Mouse (Mus musculus) kidney, adult 9 months (tissue): ENCODE measurements around the gene Ssu72.
"Not testable (repeated sequence)": the region's sequence is repeated elsewhere in the genome, so short reads cannot be mapped to it uniquely, and the experiment has no call there.

Experiments used
- DNase-seq: peaks from one replicate; pipeline ENCODE4 v3.0.0; 2022

The Ssu72 gene

DNA sequence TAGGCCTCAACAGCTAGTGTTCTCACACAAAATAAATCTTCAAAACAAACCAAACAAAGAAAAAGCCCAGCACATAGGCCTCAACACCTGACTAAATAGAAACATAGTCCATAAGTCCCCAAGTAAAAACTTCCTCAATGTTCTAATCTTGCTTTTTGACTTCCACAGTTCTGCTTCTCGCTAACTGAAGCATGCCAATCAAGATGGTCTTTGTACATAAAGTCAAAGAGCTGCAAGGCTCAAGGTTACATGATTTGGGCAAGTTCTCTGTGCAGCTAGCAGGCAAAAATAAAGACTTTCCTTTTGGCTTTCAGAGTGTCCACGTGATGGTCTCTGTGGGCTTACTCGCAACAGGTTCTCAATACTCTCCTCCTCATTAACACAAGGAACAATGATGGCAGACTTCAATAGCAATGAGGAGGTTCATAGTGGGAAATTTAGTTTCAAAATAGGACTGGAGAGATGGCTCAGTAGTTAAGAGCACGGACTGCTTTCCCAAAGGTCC is 1.1 kb upstream of the Ssu72 start:
- DNase-seq = no peak

DNA sequence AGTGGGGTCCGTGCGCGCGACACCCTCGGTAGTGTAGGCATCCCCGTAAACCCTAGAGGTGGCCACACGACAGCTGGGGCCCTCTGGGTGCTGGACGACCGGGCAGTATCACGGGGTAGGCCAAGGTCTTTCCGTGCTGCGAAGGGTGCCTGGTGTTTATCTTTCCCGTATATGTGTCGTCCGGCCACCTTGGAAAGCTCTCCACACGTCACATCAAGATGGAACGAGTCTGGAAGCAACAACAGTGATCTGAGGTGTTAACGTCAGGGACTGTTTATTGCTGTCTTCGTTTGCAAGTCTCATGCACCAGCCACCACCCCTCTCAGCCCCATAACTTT is 961 bp downstream of the Ssu72 start:
- DNase-seq = no peak

DNA sequence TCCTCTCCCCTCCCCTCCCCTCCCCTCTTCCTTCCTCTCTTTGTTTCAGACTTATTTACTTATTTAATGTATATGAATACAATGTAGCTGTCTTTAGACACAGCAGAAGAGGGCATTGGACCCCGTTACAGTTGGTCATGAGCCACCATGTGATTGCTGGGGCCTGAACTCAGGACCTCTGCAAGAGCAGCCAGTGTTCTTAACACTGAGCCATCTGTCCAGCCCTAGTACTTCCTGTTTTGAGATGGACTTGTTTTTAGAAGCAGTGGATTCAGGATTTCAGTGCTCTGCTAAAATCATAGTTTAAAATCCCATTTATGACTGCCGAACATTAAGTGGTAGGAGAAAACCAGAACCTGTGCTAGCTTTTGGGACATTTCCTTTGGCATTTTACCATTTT is 4.0 kb downstream of the Ssu72 start:
- no peak for DNase-seq

DNA sequence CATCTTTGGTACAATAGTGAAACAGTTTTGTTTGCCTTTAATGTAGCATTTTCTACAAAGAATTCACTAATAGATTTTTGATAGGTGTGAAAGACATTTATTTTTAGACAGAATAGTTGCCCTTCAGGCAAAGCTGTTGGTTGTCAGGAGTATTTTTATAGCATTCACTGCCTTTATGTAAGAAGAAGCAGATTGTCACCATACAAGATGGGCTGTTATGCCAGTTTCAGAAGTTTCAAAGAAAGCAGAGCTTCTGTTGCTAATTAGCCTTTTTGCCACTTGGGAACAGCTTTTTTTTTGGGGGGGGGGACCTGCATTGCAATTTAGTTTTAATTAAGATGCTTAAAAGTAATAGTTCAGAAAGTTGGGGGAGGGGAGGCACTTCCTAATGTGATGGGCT is 4.4 kb downstream of the Ssu72 start:
- DNase-seq = no peak

DNA sequence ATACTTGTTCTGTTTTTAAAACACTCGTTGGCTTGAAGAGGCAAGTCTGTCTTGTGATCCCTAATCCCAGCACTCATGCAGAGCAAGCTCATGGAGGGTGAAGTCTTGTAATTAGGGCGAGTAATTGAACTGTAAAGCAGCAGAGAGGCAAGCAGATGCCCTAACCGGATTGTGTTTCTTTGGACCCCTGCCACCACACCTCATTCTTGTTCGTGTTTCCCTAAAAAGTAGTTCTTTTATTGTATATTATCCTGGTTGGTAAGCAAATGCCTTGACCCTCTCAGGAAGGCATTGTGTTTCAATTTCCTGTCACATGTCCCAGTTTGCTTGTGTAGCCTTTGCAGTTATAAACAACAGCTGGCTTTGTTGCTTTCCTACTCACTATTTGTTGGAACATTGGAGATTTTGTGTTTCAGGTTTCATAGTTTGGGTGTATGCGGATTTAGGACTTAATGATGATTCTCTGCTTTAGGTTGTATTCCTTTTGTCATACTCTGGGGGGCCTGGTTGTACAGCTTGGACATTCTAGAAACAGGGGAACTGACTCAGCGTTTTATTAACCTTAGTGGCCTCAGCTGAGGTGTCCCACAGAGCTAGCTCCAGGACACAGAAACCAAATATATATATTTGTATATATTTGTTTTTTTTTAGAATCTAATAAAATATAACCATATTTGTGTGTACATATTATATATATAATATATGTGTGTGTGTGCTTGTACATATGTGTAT is 6.1 kb downstream of the Ssu72 start:
- no peak for DNase-seq

DNA sequence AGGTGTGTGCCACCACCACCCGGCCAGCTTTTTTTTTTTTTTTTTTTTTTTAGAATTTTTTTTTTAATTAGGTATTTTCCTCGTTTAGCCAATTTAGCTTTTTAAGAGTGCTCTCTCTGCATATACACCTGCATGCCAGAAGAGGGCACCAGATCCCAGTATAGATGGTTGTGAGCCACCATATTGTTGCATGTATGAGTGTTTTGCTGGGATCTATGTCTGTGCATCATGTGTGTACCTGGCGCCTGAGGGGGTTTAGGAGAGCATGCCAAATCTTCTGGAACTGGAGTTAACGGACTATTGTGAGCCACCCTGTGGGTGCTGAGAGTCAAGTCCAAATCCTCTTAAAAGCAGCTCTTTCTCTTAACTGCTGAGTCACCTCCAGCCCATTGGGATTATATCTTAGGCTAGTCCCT is 17.1 kb downstream of the Ssu72 start:
- DNase-seq = peak; percentile 53

DNA sequence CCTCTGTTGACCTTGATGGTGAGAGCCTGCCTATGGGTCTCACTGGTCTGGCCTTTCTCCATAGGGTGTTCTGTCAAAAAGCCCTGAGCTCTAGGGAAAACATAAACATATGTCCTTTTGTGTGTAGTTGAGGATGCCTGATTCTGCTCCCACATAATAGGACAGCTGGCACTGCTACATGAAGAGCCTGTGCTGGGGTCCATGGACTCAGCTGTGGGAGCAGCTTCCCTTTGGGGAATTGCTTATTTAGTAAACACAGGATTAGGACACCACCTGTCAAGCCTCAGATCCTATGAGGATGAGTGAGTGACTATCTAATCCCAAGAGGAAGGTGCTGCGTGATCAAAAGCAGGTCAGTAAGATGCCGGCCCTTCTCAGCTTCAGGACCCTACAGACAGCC is 23.4 kb downstream of the Ssu72 start:
- DNase-seq = no peak

DNA sequence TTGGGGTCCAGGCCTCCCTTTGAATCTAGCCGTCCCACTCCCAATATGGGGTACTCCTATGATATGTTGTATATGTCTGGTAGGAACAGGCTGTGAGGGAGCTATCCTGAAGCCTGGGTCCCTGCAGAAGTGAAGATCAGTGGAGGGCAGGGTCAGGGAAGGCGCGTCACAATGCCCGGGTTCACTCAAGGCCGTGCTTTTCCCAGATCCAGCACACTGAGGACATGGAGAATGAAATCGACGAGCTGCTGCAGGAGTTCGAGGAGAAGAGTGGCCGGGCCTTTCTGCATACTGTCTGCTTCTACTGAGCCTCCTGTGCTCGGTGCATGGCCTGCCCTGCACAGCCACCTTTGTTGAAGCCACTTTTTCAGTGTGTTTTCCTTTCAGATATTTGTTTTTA is 28.7 kb downstream of the Ssu72 start:
- DNase-seq = no peak

DNA sequence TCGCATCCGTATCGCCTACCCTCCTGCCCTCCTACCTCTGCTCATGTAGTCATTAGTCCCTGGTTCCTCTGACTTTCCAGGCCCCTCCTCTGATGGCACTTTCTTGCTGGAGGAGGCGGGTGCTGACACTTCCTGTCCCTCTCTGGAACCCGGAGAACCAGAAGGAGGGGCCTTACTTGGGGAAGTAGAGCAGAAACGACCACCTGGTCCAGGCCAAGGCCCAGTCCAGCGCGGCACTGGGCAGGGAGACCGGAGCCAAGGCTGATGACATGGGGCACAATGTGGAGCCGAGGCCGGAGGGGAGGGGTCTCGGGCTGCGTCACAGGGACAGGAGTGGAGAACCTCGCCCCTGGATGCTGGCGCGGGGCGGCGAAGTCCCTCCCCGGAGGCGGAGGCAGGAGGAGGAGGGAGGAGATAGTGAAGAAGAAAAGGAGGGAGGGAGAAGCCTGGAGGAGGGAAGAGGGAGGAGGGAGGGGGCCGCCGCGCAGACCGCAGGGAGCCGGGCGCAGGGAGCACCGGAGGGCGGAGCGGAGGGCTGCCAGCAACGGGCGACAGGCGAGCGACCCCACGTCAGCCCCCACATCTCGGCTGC is 29.8 kb downstream of the Ssu72 start, which contains the start of gene Tmem240:
Gene Tmem240, plus strand, starts transcription at position 451 of the 592 bp plus-strand sequence.
- peak; percentile 75 for DNase-seq

DNA sequence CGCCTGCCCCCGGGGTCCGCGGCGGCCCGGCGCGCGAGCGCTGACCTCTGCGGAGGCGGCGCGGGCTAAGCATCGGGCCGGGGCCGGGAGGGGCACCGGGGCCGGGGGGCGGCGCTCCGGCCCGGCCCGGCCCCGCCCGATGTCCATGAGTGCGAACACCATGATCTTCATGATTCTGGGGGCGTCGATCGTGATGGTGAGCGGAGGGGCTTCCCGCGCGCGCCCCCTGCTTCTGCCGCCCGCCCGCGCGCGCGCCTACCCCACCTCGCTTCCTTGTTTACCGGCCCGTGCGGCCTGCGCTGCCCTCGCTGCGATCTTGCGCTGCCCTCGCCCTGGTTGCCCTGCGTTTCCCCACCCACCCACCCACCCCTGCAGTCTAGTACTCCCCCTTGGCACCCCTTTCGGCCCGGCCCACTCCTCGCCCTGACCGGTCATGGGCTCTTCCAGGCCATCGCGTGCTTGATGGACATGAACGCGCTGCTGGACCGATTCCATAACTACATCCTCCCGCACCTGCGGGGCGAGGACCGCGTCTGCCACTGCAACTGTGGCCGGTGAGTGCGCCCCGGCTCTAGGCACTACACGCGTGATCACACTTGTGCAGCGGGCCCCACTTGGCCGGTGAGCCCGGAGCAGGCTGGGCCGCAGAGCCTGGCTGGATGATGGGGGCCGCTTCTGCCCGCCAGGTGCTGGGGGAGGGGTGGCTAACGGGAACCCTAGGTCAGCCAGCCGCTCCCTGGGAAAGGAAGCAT is 30.5 kb downstream of the Ssu72 start:
- peak; percentile 35 for DNase-seq

DNA sequence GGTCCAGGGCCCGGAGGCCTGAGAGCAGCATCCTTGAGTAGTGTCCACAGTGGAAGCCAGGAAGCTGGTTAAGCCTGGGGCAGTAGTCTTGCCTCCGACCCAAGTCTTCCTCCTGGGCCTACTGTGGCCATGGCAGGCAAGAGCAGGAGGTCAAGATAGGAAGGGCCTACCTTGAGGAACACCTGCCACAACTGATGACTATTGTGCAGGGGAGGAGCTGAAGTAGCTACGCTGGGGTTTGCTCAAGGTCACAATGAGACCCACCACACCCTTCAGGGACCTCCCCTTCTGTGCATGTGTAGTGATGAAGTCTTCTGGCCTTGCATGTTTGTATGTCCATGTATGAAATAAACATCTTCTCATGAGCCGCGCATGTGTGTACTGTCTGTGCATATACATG is 31.2 kb downstream of the Ssu72 start:
- no peak for DNase-seq

DNA sequence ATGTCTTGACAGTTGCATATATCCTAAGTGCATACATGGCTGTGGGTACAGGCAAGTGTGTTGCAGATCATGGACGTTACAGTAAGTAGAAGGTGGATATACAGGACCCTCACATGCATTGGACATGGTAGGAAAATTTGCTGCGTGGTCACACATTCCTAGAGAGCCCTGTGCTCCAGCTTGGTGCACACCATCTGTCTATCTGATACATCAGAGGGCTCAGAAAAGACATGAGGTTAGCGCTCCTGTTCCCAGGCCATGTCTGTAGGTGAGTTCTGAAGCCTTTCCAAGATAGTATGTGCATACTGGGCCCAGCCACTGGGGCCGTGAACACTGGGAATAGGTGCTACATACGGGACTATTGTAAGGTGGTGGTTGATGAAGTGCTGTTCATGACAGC is 31.8 kb downstream of the Ssu72 start:
- DNase-seq = no peak

DNA sequence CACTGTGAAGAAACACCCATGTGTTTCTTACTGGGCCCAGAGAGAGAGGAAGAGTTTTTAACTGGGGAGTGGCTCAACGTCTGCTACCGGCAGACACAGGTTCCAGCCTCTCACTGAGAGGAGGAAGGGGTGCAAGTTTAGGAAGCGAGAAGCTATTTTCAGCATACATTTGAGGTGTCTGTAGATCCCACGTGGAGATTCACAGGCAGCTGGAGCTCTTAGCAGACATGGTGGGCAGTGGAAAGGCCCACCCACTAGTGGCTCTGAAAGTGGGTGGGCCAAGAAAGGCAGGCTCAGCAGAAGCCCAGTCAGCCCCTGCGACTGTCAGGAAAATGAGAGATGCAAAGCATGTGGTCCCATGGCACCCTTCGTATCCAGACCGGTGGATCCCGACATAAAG is 33.7 kb downstream of the Ssu72 start:
- DNase-seq = no peak

DNA sequence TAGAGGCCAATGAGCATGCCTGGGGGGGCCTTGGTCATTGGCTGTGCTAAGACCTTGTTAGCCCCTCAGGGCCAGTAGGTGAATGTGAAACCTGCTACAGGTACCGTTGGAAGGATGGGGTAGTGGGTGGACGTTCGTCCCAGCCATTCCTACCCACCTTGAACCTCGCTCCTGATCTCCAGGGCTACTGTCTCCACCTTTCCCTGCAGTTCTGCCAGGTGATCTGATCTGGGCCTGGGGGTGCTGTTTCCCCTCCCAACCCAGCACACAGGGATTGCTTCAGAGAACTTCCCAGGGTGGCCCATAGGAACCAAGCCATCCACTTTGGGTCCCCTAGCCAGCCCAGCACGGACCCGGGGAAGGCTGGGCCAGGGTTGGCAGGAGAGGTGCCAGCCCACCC is 34.6 kb downstream of the Ssu72 start:
- no peak for DNase-seq

DNA sequence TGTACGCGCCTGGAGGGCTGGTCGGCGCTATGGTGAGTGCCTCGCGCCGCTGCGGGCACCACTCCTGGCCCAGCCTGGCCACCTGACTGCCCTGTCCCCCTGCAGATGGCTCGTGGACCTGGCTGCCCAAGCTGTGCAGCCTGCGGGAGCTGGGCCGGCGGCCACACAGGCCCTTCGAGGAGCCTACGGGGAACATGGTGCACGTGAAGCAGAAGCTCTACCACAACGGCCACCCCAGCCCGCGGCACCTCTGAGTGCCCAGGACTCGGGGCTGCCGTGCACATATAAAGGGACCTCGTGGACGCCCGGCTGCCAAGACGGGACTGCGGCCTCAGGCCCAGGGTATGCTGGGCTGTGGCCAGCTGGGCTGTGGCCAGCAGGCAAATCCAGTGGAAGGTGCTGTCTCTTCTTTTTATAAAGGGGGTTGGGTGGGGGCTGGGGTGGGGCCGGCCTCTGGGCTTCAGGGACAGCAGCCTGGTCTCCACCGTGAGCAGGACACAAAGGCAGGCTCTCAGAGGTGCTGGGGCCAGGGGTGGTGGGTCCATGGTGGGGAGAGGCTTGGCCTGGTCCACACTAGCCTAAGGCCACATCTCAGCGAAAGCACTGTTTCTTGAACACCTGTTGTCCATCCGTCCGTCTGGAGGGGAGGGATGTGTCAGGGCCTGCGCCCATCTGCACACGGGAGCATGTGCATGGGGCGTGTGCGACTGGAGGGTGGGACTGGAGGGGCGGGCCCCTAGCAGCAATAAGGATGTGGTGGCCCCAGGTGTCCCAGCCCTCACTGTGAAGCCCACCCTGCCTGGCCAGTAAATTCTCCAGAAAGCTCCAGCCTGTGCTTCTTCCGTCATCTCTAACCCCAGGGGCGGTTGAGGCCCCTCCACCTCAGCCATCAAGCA is 35.4 kb downstream of the Ssu72 start:
- peak; percentile 21 for DNase-seq

DNA sequence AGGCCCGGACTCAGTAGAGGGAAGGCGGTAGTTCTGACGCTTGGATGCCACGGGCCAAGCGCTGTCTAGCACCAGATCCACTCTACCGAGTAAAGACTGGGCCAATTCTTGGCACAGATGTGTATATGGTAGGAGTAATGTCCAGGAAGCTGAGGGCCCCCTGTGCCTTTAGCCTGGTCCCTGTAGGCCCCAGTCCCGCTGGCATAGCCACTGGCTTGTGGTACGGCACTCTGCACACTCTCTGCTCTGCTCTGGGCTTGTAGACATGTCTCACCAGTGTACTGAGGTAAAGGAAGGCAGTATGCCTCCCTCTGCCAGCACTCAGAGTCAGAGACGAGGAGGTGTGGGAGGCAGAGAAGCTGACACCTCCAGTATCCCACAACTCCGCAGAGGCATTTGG is 36.1 kb downstream of the Ssu72 start:
- not testable (repeated sequence) for DNase-seq

DNA sequence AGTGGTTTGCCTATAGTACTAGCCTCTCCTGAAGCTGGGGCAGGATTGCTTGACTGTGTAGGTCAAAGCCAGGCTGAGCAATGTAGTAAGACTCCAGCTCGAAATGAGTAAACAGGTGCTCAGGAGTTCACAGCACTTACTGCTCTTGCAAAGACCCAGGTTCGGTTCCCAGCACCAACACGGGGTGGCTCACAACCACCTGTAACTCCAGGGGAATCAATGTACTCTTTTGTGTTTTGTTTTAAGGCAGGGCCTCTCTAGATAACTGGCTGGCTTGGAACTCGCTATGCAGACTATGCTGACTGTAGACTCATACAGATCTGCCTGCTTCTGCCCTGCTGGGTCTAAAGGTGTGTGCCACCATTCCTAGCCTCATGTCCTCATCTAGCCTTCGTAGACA is 38.1 kb downstream of the Ssu72 start:
- DNase-seq = no peak

DNA sequence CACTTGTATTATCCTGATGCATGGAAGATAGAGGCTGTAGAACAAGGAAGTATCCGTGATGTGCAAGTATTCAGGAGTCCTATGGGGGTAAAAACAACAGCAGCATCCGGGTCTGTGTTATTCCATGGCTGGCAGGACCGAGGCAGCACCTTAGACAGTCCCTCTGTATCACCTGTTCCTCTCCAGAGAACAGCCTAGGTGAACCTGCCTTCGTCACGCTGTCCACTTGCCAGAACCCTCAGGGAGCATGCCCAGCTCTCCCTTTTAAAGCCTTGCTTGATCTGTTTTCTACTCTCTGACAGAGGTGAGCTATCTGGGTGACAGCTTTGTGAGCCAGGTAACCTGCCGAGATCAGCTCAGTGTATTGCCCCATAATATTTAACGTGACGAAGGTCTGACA is 39.9 kb downstream of the Ssu72 start:
- no peak for DNase-seq

DNA sequence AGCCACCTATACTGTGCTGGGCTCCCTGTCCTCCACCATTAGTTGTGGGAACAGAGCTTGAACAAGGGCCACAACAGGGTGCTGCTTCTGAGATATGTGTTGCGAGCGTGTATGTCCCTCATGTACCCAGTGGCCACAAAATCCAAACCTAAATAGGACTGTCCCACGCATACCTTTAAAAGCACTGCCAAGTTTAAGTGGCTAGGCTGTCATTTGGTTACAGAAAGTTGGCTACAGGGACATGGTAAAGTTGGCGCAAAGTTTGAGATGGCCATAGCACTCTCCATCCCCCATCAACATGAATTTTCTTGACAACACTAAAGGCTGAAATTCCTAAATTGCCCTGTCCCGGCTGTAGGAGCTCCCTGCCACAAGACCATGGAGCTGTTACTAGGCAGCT is 40.5 kb downstream of the Ssu72 start:
- no peak for DNase-seq

DNA sequence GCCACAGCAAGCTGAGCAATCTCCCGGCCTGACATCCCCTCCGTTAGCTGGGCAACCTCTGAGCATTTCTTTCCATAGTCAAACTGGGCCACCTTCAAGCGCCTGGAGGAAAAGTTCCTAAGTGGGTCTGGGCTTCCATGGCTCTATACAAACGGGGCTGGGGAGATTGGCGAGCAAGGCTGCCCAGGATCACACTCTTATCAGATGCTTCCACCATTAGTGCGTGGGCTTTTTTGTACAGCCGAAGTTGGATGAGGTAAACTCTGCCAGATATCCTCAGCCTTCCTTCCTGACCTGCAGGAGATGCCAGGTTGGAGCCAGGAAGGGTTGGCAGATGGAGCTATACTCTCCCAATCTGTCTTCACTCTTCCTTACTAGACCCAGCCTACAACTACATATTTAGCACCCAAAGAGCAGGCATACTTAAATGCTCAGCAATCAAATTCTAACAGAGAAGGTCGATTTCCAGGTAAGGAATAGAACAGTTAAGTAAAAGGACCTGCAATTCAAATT is 41.5 kb downstream of the Ssu72 start:
- no peak for DNase-seq

DNA sequence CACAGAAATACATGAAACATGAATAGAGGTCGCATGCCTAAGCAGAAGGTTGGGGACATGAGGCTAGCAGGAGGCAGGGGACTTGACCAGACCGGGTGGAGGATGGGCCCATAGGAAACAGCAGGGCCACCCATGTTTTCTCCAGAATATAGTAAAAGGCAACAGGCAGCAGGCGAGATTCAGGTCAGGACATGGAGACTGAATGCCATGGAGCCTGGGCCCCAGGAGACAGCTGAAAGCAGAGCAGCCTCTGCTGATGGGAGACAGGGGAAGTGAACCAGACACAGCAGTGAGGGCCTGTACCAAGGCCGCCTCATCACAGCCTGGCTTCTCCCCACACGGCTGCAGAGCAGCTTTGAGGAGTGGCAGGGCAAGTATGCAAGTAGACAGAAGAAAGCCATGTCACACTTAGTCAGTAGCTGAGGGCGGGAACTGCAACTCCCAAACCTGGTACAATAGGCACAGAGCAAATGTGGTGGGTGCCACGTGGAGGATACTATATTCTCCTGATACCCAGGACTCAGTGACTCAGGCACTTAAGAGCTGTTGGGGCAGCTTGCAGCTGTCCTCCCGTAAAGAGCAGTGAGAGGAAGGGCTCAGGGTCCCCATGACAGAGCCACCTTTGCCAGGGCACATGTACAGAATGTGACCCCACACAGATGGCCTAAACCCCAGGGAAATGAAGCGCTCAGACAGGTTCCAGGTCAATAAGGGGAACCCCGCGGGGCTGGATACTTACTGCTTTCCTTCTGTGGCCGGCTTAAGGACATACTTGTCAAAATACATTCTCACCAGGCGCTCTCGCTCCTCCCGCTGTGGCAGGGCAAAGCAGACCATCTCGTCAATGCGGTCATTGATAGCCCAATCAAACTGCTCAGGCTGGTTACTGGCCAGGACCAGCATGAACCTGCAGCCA is 42.2 kb downstream of the Ssu72 start:
- no peak for DNase-seq

DNA sequence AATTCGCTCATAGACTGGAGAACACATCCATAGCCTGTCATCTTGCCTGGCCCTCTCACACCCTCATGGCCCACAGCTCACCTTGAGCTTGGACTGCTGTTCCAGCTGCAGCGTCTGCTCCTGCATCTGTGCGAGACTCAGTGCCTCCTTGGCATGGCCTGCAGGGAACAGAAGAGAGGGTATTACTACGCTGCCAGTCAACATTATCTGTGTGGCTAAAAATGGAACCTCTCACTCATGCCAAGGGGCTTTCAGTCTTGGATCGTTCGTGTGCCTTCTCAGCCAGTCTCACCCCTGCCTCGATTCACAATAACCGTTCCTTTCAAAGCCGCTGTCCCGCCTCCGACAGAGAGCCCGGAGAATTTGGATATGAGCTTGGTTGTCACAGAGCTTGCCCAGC is 52.4 kb downstream of the Ssu72 start:
- no peak for DNase-seq
